Mouse (Mus musculus) heart, embryonic 15.5 days (tissue): ENCODE measurements around the gene Unc13d. TPM values are rescaled to one million over a fixed set of nuclear protein-coding genes. Genes with fewer than 3 reads are reported as not detected.

Experiments used
- ATAC-seq: fragments of 200-750 bp; cut with Nextera tagmentation; replicated peaks from 2 replicates; pipeline ENCODE4 v1.8.0; 2017; ENCODE audit warnings: low read depth, moderate TSS enrichment; ENCODE audit not compliant: insufficient number of reproducible peaks, insufficient read depth, low FRiP score
- H3K27ac ChIP-seq: fragments of 300-500 bp; sonication (generic); 2 replicates; pipeline ENCODE4 v1.5.1; 2015; ENCODE audit warnings: mild to moderate bottlenecking, inconsistent platforms
- H3K27me3 ChIP-seq: fragments of 300-500 bp; sonication (generic); 2 replicates; pipeline ENCODE4 v1.6.1; 2015; ENCODE audit warnings: inconsistent platforms
- H3K36me3 ChIP-seq: fragments of 300-500 bp; sonication (generic); 2 replicates; pipeline ENCODE4 v1.6.1; 2015; ENCODE audit warnings: mild to moderate bottlenecking, inconsistent platforms
- H3K4me1 ChIP-seq: fragments of 300-500 bp; sonication (generic); replicated peaks from 2 replicates; pipeline ENCODE4 v1.6.1; 2015; ENCODE audit warnings: inconsistent platforms
- H3K4me2 ChIP-seq: fragments of 300-500 bp; sonication (generic); 2 replicates; pipeline ENCODE4 v1.6.1; 2015; ENCODE audit warnings: inconsistent platforms, mild to moderate bottlenecking, moderate library complexity
- H3K4me3 ChIP-seq: fragments of 300-500 bp; sonication (generic); 2 replicates; pipeline ENCODE4 v1.5.1; 2015; ENCODE audit warnings: mild to moderate bottlenecking, inconsistent platforms
- H3K9ac ChIP-seq: fragments of 300-500 bp; sonication (generic); 2 replicates; pipeline ENCODE4 v1.6.1; 2015; ENCODE audit warnings: mild to moderate bottlenecking, inconsistent platforms
- H3K9me3 ChIP-seq: fragments of 300-500 bp; sonication (generic); replicated peaks from 2 replicates; pipeline ENCODE4 v1.6.1; 2016; ENCODE audit warnings: inconsistent platforms
- WGBS: fragments of 180-500 bp; shearing (Covaris S2); methylation state at CpG from one replicate; pipeline ENCODE4 v1.1.7; 2015; ENCODE audit warnings: mixed read lengths; 5-methylcytosine and 5-hydroxymethylcytosine counted together
- polyA plus RNA-seq: library from polyadenylated mRNA; unstranded; fragments of >200 nt; fragmentation: Nextera tagmentation; extraction: Ambion mirVana; gene quantifications from 2 replicates; pipeline ENCODE4 v1.2.1, GENCODE M21; 2015

Unc13d gene
- polyA plus RNA-seq, 1 experiment from 2014 or later, result 1.0 TPM

GRCm38 (mm10) chr11:116076266-116076540 is 1.6 kb downstream of the Unc13d start:
- Histone ChIP-seq H3K4me2 (no peak overlapping the region), H3K27ac (no peak overlapping the region), H3K4me1 (peaks cover 34% of the 10 kb centered on the region), H3K4me3 (no peak overlapping the region), H3K36me3 (peaks cover 19% of the 10 kb centered on the region), H3K27me3 (no peaks in the 10 kb centered on the region), H3K9ac (no peak overlapping the region), H3K9me3 (no peaks in the 10 kb centered on the region)
- WGBS, result 60% methylated on average over 7 of the region's 7 CpGs
- no peak for ATAC-seq

DNA sequence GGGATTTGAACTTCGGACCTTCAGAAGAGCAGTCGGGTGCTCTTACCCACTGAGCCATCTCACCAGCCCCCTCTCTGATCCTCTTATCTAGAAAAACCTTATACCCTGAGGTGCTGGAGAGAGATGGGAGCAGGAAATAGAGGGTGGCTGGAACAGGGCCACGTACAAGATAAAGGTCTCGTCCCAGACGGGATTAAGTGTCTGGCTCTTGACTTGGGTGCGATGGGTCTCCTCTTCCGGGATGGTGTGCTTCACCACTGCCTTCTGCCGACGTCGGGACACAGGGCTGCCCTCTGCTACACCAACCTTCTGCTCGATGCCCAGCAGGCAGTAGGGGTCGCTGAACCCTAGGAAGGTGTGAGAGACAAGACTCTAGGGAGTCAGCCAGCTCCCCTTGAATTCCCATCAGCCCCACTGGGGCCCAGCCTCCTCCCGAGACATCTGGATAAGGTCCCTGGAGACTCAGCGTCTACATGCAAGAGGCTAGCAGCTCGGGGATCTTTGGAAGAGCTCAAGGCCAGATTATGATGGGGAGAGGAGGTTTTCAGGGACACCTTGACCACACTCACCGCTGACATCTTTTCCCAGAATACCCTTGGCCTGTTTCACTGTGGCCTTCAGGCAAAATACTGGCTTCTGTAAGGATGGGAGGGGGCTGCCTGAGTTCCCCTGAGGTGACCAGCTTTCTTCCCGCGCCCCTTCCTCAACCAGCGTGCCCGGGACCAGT is 2.1 kb downstream of the Unc13d start:
- H3K4me2 ChIP-seq, result no peak overlapping the region
- peaks cover 34% of the 10 kb centered on the region for H3K4me1 ChIP-seq

DNA sequence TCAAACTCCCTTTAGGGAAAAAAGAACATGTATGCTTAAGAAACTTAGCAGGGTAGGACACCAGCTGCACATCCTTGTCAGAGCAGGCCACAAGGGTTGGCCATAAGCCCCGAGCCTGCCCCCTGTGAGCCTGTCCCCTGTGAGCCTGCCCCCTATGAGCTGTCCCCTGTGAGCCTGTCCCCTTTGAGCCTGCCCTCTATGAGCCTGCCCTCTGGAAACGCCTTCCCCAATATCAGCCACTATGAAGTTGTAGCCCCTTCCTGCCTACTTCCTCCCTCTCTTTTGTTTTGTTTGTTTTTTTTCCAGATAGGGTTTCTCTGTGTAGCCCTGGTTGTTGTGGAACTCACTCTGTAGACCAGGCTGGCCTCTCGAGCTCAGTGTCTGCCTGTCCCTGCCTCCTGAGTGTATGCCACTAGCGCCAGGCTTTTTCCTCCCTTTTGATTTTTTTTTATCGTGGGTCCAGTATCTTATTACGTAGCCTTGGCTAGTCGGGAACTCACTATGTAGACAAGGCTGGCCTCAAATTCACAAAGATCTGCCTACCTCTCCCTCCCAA is 3.2 kb downstream of the Unc13d start:
- Histone ChIP-seq H3K4me1 (peaks cover 34% of the 10 kb centered on the region), H3K4me3 (no peak overlapping the region), H3K27ac (no peak overlapping the region), H3K9me3 (no peaks in the 10 kb centered on the region), H3K9ac (no peak overlapping the region), H3K27me3 (no peaks in the 10 kb centered on the region), H3K4me2 (no peak overlapping the region), H3K36me3 (peaks cover 2% of the 10 kb centered on the region; the same call in 1 of the 2 replicates)
- ATAC-seq, result no peak
- WGBS, result 50% methylated on average over 7 of the region's 7 CpGs

More for the DNA sequence above, 2.1 kb downstream of the Unc13d start:
- H3K27ac ChIP-seq, result no peak overlapping the region
- H3K36me3 ChIP-seq, result peaks cover 14% of the 10 kb centered on the region; the same call in 1 of the 2 replicates
- no peaks in the 10 kb centered on the region for H3K9me3 ChIP-seq
- H3K9ac ChIP-seq, result no peak overlapping the region
- no peaks in the 10 kb centered on the region for H3K27me3 ChIP-seq
- 37% methylated on average over 20 of the region's 20 CpGs for WGBS
- no peak for ATAC-seq
- H3K4me3 ChIP-seq, result no peak overlapping the region

GRCm38 (mm10) chr11:116072608-116073007 is 5.2 kb downstream of the Unc13d start:
- H3K9ac ChIP-seq, result no peak overlapping the region
- no peak for ATAC-seq
- H3K4me3 ChIP-seq, result no peak overlapping the region
- H3K36me3 ChIP-seq, result no peaks in the 10 kb centered on the region
- H3K27me3 ChIP-seq, result no peaks in the 10 kb centered on the region
- no peaks in the 10 kb centered on the region for H3K9me3 ChIP-seq
- H3K4me1 ChIP-seq, result peaks cover 24% of the 10 kb centered on the region
- WGBS, result 62% methylated on average over 3 of the region's 3 CpGs
- no peak overlapping the region for H3K4me2 ChIP-seq
- no peak overlapping the region for H3K27ac ChIP-seq

- 61% methylated on average over 5 of the region's 5 CpGs for WGBS
- Histone ChIP-seq H3K27me3 (no peaks in the 10 kb centered on the region), H3K36me3 (no peaks in the 10 kb centered on the region), H3K9ac (no peak overlapping the region), H3K4me1 (peaks cover 13% of the 10 kb centered on the region), H3K9me3 (no peaks in the 10 kb centered on the region), H3K27ac (no peak overlapping the region), H3K4me3 (no peak overlapping the region), H3K4me2 (no peak overlapping the region)
- ATAC-seq, result no peak
Observed at GRCm38 (mm10) chr11:116071510-116071909, 6.3 kb downstream of the Unc13d start.

DNA sequence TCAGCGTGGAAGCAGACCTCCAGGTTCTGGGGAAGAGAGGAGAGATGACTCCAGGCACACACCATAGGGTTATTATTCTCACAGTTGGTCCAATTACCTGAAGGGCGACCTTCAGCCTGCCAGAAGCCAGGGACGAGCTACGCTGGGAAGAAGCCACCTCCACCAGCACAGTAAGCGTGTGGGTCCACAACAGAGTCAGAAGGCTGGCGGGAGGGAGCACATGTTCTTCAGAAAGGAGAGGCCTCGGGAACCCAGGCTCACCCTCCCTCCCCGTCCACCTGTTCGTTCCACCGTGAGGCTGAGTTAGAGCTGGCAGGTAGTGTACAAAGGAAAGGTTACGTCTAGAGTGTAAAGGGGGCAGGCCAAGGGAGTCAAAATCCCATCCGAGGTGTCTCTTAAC is 12.4 kb downstream of the Unc13d start:
- H3K27ac ChIP-seq, result no peak overlapping the region
- ATAC-seq, result no peak
- H3K4me2 ChIP-seq, result no peak overlapping the region
- no peaks in the 10 kb centered on the region for H3K27me3 ChIP-seq
- H3K9ac ChIP-seq, result no peak overlapping the region
- H3K4me3 ChIP-seq, result no peak overlapping the region
- no peaks in the 10 kb centered on the region for H3K4me1 ChIP-seq
- no peaks in the 10 kb centered on the region for H3K9me3 ChIP-seq
- 84% methylated on average over 12 of the region's 12 CpGs for WGBS
- peaks cover 18% of the 10 kb centered on the region for H3K36me3 ChIP-seq

GRCm38 (mm10) chr11:116064187-116064867 is 13.4 kb downstream of the Unc13d start:
- ATAC-seq, result no peak
- Histone ChIP-seq H3K27me3 (no peaks in the 10 kb centered on the region), H3K4me1 (no peaks in the 10 kb centered on the region), H3K4me2 (no peak overlapping the region), H3K9me3 (no peaks in the 10 kb centered on the region), H3K27ac (no peak overlapping the region), H3K36me3 (peaks cover 28% of the 10 kb centered on the region), H3K4me3 (no peak overlapping the region), H3K9ac (no peak overlapping the region)
- WGBS, result 60% methylated on average over 23 of the region's 23 CpGs

DNA sequence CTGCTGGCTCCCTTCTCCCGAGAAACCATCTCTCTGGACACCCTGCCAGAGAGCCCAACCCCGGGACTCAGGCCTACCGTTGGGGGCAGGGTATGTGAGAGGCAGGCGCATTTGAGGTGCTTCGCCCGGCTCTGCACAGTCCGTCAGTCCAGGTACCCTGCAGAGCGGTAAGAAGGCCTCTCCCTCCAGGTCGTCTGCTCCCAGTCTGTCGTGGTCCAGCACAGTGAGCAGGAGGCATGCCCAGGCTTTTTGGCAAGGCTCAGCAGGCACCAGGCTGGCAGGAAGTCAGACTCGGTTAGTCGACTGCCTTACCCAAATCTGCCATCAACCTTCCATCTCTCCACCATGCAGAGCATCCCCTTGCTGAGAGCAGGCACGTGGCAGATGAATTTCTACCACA is 14.2 kb downstream of the Unc13d start:
- 64% methylated on average over 13 of the region's 13 CpGs for WGBS
- no peaks in the 10 kb centered on the region for H3K27me3 ChIP-seq
- no peaks in the 10 kb centered on the region for H3K4me1 ChIP-seq

GRCm38 (mm10) chr11:116062521-116062920 is 15.2 kb downstream of the Unc13d start:
- Histone ChIP-seq H3K9me3 (no peaks in the 10 kb centered on the region), H3K4me3 (no peak overlapping the region), H3K27ac (no peak overlapping the region), H3K4me2 (no peak overlapping the region), H3K36me3 (peaks cover 46% of the 10 kb centered on the region), H3K9ac (no peak overlapping the region), H3K4me1 (peaks cover 9% of the 10 kb centered on the region), H3K27me3 (no peaks in the 10 kb centered on the region)
- ATAC-seq, result no peak
- 70% methylated on average over 8 of the region's 8 CpGs for WGBS

More for the DNA sequence above, 14.2 kb downstream of the Unc13d start:
- Histone ChIP-seq H3K9ac (no peak overlapping the region), H3K4me2 (no peak overlapping the region), H3K4me3 (no peak overlapping the region), H3K9me3 (no peaks in the 10 kb centered on the region), H3K36me3 (peaks cover 36% of the 10 kb centered on the region), H3K27ac (no peak overlapping the region)
- no peak for ATAC-seq

GRCm38 (mm10) chr11:116061641-116062415 is 15.9 kb downstream of the Unc13d start:
- Histone ChIP-seq H3K36me3 (peaks cover 53% of the 10 kb centered on the region), H3K9me3 (no peaks in the 10 kb centered on the region), H3K27me3 (no peaks in the 10 kb centered on the region), H3K27ac (no peak overlapping the region), H3K4me2 (no peak overlapping the region), H3K9ac (no peak overlapping the region), H3K4me3 (no peak overlapping the region), H3K4me1 (peaks cover 16% of the 10 kb centered on the region)
- 87% methylated on average over 13 of the region's 13 CpGs for WGBS
- no peak for ATAC-seq

DNA sequence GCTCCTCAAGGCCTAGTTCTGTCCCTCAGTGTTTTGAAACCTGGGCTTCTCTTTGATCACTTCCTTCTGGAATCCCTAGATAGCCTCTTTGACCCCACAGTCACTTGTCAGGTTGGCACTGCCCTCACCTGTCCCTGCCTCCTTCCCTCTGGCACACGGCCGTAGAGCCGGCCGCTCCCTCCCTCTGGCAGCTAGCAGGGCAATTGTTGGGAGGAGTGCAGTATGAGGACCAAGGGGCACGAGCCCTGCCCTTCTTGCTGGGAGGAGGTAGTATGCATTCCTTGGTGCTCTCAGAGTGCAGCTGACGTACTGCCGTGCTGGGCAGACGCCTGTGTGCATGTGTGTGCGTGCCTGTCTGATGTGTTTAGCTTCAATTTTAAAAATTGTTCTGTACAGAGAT is 17.2 kb downstream of the Unc13d start:
- Histone ChIP-seq H3K36me3 (peaks cover 63% of the 10 kb centered on the region), H3K4me1 (peaks cover 21% of the 10 kb centered on the region), H3K27ac (no peak overlapping the region), H3K9ac (no peak overlapping the region), H3K9me3 (no peaks in the 10 kb centered on the region), H3K4me3 (no peak overlapping the region), H3K4me2 (no peak overlapping the region), H3K27me3 (no peaks in the 10 kb centered on the region)
- WGBS, result 84% methylated on average over 9 of the region's 9 CpGs
- no peak for ATAC-seq
